Mouse (Mus musculus) stomach, postnatal 0 days (tissue): ENCODE measurements around the gene Palmd. TPM values are rescaled to one million over a fixed set of nuclear protein-coding genes. Genes with fewer than 3 reads are reported as not detected.

ENCODE experiments used
- ATAC-seq: fragments of 200-750 bp; cut with Nextera tagmentation; 2 replicates; pipeline ENCODE4 v1.8.0; 2017; ENCODE audit not compliant: low FRiP score, low TSS enrichment
- DNase-seq: peaks from one replicate; pipeline ENCODE4 v3.0.0-alpha.2; 2016; ENCODE audit warnings: low spot score
- H3K27ac ChIP-seq: fragments of 300-500 bp; sonication (generic); replicated peaks from 2 replicates; pipeline ENCODE4 v1.5.1; 2014; ENCODE audit warnings: mild to moderate bottlenecking, control low read depth
- H3K27me3 ChIP-seq: fragments of 300-500 bp; sonication (generic); 2 replicates; pipeline ENCODE4 v1.6.1; 2014; ENCODE audit warnings: low read length; ENCODE audit not compliant: control insufficient read depth, insufficient read depth
- H3K36me3 ChIP-seq: fragments of 300-500 bp; sonication (generic); 2 replicates; pipeline ENCODE4 v1.6.1; 2014; ENCODE audit warnings: low read length, mixed read lengths; ENCODE audit not compliant: control insufficient read depth, insufficient read depth
- H3K4me1 ChIP-seq: fragments of 300-500 bp; sonication (generic); replicated peaks from 2 replicates; pipeline ENCODE4 v1.6.1; 2014; ENCODE audit warnings: antibody characterized with exemption; ENCODE audit not compliant: control insufficient read depth, insufficient read depth
- H3K4me2 ChIP-seq: fragments of 300-500 bp; sonication (generic); replicated peaks from 2 replicates; pipeline ENCODE4 v1.6.1; 2014; ENCODE audit warnings: low read depth, mild to moderate bottlenecking, control low read depth, moderate library complexity
- H3K4me3 ChIP-seq: fragments of 300-500 bp; sonication (generic); 2 replicates; pipeline ENCODE4 v1.5.1; 2014; ENCODE audit warnings: low read depth, low read length, control low read depth
- H3K9ac ChIP-seq: fragments of 300-500 bp; sonication (generic); 2 replicates; pipeline ENCODE4 v1.6.1; 2014; ENCODE audit warnings: mild to moderate bottlenecking, low read length, control low read depth, mixed read lengths
- H3K9me3 ChIP-seq: fragments of 300-500 bp; sonication (generic); 2 replicates; pipeline ENCODE4 v1.6.1; 2016; ENCODE audit warnings: low read length; ENCODE audit not compliant: control insufficient read depth
- CTCF ChIP-seq: IDR thresholded peaks from 2 replicates; pipeline ENCODE4 v1.5.1; 2016; ENCODE audit warnings: antibody characterized with exemption, low read depth, mild to moderate bottlenecking, moderate library complexity
- EP300 ChIP-seq: optimal IDR thresholded peaks from 2 replicates; pipeline ENCODE3; 2016; ENCODE audit warnings: antibody characterized with exemption
- WGBS: fragments of 180-500 bp; shearing (Covaris S2); extraction: QIAGEN DNeasy Blood & Tissue Kit; methylation state at CpG from one replicate; pipeline ENCODE4 v1.1.7; 2014; 5-methylcytosine and 5-hydroxymethylcytosine counted together
- polyA plus RNA-seq: library from polyadenylated mRNA; unstranded; fragments of >200 nt; fragmentation: Nextera tagmentation; extraction: Ambion mirVana; gene quantifications from 2 replicates; pipeline ENCODE4 v1.2.1, GENCODE M21; 2015

Gene Palmd
- polyA plus RNA-seq, 1 experiment from 2014 or later: 7.6 TPM

- Histone ChIP-seq H3K36me3 (no peaks in the 10 kb centered on the region), H3K27ac (no peak overlapping the region), H3K9ac (no peak overlapping the region), H3K4me1 (peaks cover 2% of the 10 kb centered on the region; the same call in 1 of the 2 replicates), H3K4me2 (no peak overlapping the region), H3K9me3 (no peaks in the 10 kb centered on the region), H3K27me3 (no peaks in the 10 kb centered on the region), H3K4me3 (no peak overlapping the region)
- ATAC-seq (peak; percentile 94), DNase-seq (peak; percentile 70)
- WGBS: 20% methylated on average over 4 of the region's 4 CpGs
- TF ChIP-seq EP300: no peak
- peak; percentile 74 for TF ChIP-seq CTCF
Measured at GRCm38 (mm10) chr3:116966225-116966624, 2.6 kb downstream of the Palmd start.

GRCm38 (mm10) chr3:116964426-116964825 is 4.4 kb downstream of the Palmd start:
- Histone ChIP-seq H3K4me1 (peaks cover 2% of the 10 kb centered on the region; the same call in 1 of the 2 replicates), H3K4me3 (no peak overlapping the region), H3K36me3 (no peaks in the 10 kb centered on the region), H3K27ac (no peak overlapping the region), H3K9ac (no peak overlapping the region), H3K4me2 (no peak overlapping the region), H3K27me3 (no peaks in the 10 kb centered on the region), H3K9me3 (no peaks in the 10 kb centered on the region)
- peak; percentile 28 for DNase-seq
- no peak for ATAC-seq
- TF ChIP-seq CTCF (no peak), EP300 (no peak)
- WGBS: 81% methylated on average over 9 of the region's 9 CpGs

- ATAC-seq (no peak), DNase-seq (no peak)
- 37% methylated on average over 4 of the region's 4 CpGs for WGBS
- Histone ChIP-seq H3K4me2 (no peak overlapping the region), H3K27me3 (no peaks in the 10 kb centered on the region), H3K27ac (no peak overlapping the region), H3K9me3 (no peaks in the 10 kb centered on the region), H3K4me1 (no peaks in the 10 kb centered on the region; the same call in 1 of the 2 replicates), H3K4me3 (no peak overlapping the region), H3K9ac (no peak overlapping the region), H3K36me3 (no peaks in the 10 kb centered on the region)
- TF ChIP-seq EP300 (no peak), CTCF (no peak)
Measured at GRCm38 (mm10) chr3:116963213-116963612, 5.6 kb downstream of the Palmd start.

- ATAC-seq: no peak
Measured at GRCm38 (mm10) chr3:116961354-116962142, 7.2 kb downstream of the Palmd start.

GRCm38 (mm10) chr3:116960414-116960813 is 8.4 kb downstream of the Palmd start:
- ATAC-seq: no peak
- Histone ChIP-seq H3K36me3 (no peaks in the 10 kb centered on the region), H3K4me1 (no peaks in the 10 kb centered on the region), H3K27me3 (no peaks in the 10 kb centered on the region), H3K27ac (no peak overlapping the region), H3K9ac (no peak overlapping the region), H3K4me2 (no peak overlapping the region), H3K4me3 (no peak overlapping the region), H3K9me3 (no peaks in the 10 kb centered on the region)
- no peak for TF ChIP-seq EP300
- no peak for TF ChIP-seq CTCF
- WGBS: 86% methylated on average over 2 of the region's 2 CpGs
- DNase-seq: no peak

More at GRCm38 (mm10) chr3:116961354-116962142, 7.2 kb downstream of the Palmd start:
- Histone ChIP-seq H3K9ac (no peak overlapping the region), H3K36me3 (no peaks in the 10 kb centered on the region), H3K4me2 (no peak overlapping the region), H3K9me3 (no peaks in the 10 kb centered on the region), H3K4me3 (no peak overlapping the region), H3K4me1 (no peaks in the 10 kb centered on the region), H3K27ac (no peak overlapping the region), H3K27me3 (no peaks in the 10 kb centered on the region)
- 79% methylated on average over 15 of the region's 15 CpGs for WGBS
- DNase-seq: no peak
- TF ChIP-seq CTCF (no peak), EP300 (no peak)

GRCm38 (mm10) chr3:116955061-116955460 is 13.7 kb downstream of the Palmd start:
- H3K4me2 ChIP-seq: no peak overlapping the region
- TF ChIP-seq CTCF (no peak), EP300 (no peak)
- no peaks in the 10 kb centered on the region for H3K9me3 ChIP-seq
- H3K27ac ChIP-seq: no peak overlapping the region
- H3K36me3 ChIP-seq: no peaks in the 10 kb centered on the region
- ATAC-seq (no peak), DNase-seq (no peak)
- no peaks in the 10 kb centered on the region for H3K27me3 ChIP-seq
- 62% methylated on average over 6 of the region's 6 CpGs for WGBS
- no peaks in the 10 kb centered on the region for H3K4me1 ChIP-seq
- H3K9ac ChIP-seq: no peak overlapping the region
- no peak overlapping the region for H3K4me3 ChIP-seq
